Mouse (Mus musculus) hindbrain, embryonic 10.5 days (tissue): ENCODE measurements around the gene Il1rap. TPM values are rescaled to one million over a fixed set of nuclear protein-coding genes. Genes with fewer than 3 reads are reported as not detected.

Experiments
- DNase-seq: peaks from one replicate; pipeline ENCODE4 v3.0.0-alpha.2; 2017; ENCODE audit warnings: low spot score
- H3K27ac ChIP-seq: fragments of 300-500 bp; sonication (generic); 2 replicates; pipeline ENCODE4 v1.5.1; 2016; ENCODE audit warnings: mild to moderate bottlenecking, moderate library complexity
- H3K27me3 ChIP-seq: fragments of 300-500 bp; sonication (generic); 2 replicates; pipeline ENCODE4 v1.6.1; 2016; ENCODE audit warnings: mild to moderate bottlenecking; ENCODE audit not compliant: poor library complexity, insufficient read depth, severe bottlenecking
- H3K36me3 ChIP-seq: fragments of 300-500 bp; sonication (generic); 2 replicates; pipeline ENCODE4 v1.6.1; 2016; ENCODE audit warnings: mild to moderate bottlenecking, moderate library complexity
- H3K4me1 ChIP-seq: fragments of 300-500 bp; sonication (generic); replicated peaks from 2 replicates; pipeline ENCODE4 v1.6.1; 2016; ENCODE audit warnings: mild to moderate bottlenecking
- H3K4me3 ChIP-seq: fragments of 300-500 bp; sonication (generic); 2 replicates; pipeline ENCODE4 v1.5.1; 2016; ENCODE audit warnings: mild to moderate bottlenecking, moderate library complexity
- H3K9me3 ChIP-seq: fragments of 300-500 bp; sonication (generic); 2 replicates; pipeline ENCODE4 v1.6.1; 2016; ENCODE audit warnings: mild to moderate bottlenecking, moderate library complexity
- WGBS: fragments of 180-500 bp; shearing (Covaris S2); methylation state at CpG from one replicate; pipeline ENCODE4 v1.1.7; 2016; 5-methylcytosine and 5-hydroxymethylcytosine counted together
- polyA plus RNA-seq: library from polyadenylated mRNA; unstranded; fragments of >200 nt; fragmentation: Nextera tagmentation; extraction: Ambion mirVana; gene quantifications from 2 replicates; pipeline ENCODE4 v1.2.1, GENCODE M21; 2016

Il1rap gene
- polyA plus RNA-seq, 1 experiment from 2014 or later = 3.5 TPM

- no peaks in the 10 kb centered on the region for H3K36me3 ChIP-seq
- no peak overlapping the region for H3K4me3 ChIP-seq
- no peak overlapping the region for H3K27ac ChIP-seq
- peaks cover 5% of the 10 kb centered on the region for H3K27me3 ChIP-seq
- H3K4me1 ChIP-seq = peaks cover 10% of the 10 kb centered on the region; the same call in 1 of the 2 replicates
- no peaks in the 10 kb centered on the region for H3K9me3 ChIP-seq
- no peak for DNase-seq
- WGBS = 95% methylated on average over 5 of the region's 5 CpGs
Measured at GRCm38 (mm10) chr16:26585806-26586205, 4.3 kb downstream of the Il1rap start.

GRCm38 (mm10) chr16:26590897-26591570 is 9.5 kb downstream of the Il1rap start:
- H3K9me3 ChIP-seq = no peaks in the 10 kb centered on the region
- no peaks in the 10 kb centered on the region for H3K4me1 ChIP-seq
- no peak for DNase-seq
- H3K36me3 ChIP-seq = no peaks in the 10 kb centered on the region
- no peaks in the 10 kb centered on the region for H3K27me3 ChIP-seq
- 86% methylated on average over 4 of the region's 4 CpGs for WGBS
- H3K4me3 ChIP-seq = no peak overlapping the region
- H3K27ac ChIP-seq = no peak overlapping the region

- H3K4me3 ChIP-seq = no peak overlapping the region
- no peak overlapping the region for H3K27ac ChIP-seq
- H3K4me1 ChIP-seq = no peaks in the 10 kb centered on the region
- no peaks in the 10 kb centered on the region for H3K27me3 ChIP-seq
- WGBS = 44% methylated on average over 7 of the region's 7 CpGs
- H3K36me3 ChIP-seq = no peaks in the 10 kb centered on the region
- H3K9me3 ChIP-seq = no peaks in the 10 kb centered on the region
- DNase-seq = no peak
Measured at GRCm38 (mm10) chr16:26596440-26596839, 14.9 kb downstream of the Il1rap start.

- Histone ChIP-seq H3K36me3 (no peaks in the 10 kb centered on the region), H3K4me1 (no peaks in the 10 kb centered on the region), H3K27ac (no peak overlapping the region), H3K27me3 (no peaks in the 10 kb centered on the region), H3K4me3 (no peak overlapping the region), H3K9me3 (no peaks in the 10 kb centered on the region)
- WGBS = 88% methylated on average over 7 of the region's 7 CpGs
- DNase-seq = no peak
Measured at GRCm38 (mm10) chr16:26597307-26597706, 15.8 kb downstream of the Il1rap start.

- 85% methylated on average over 5 of the region's 5 CpGs for WGBS
- no peaks in the 10 kb centered on the region for H3K36me3 ChIP-seq
- H3K4me3 ChIP-seq = no peak overlapping the region
- no peak for DNase-seq
- H3K27me3 ChIP-seq = no peaks in the 10 kb centered on the region
- H3K27ac ChIP-seq = no peak overlapping the region
- H3K9me3 ChIP-seq = no peaks in the 10 kb centered on the region
- H3K4me1 ChIP-seq = no peaks in the 10 kb centered on the region
Measured at GRCm38 (mm10) chr16:26598591-26598990, 17.1 kb downstream of the Il1rap start.

- no peak overlapping the region for H3K27ac ChIP-seq
- WGBS = 89% methylated on average over 1 of the region's 1 CpGs
- no peak for DNase-seq
- no peaks in the 10 kb centered on the region for H3K27me3 ChIP-seq
- H3K4me3 ChIP-seq = no peak overlapping the region
- no peaks in the 10 kb centered on the region for H3K36me3 ChIP-seq
- H3K4me1 ChIP-seq = no peaks in the 10 kb centered on the region
- H3K9me3 ChIP-seq = no peaks in the 10 kb centered on the region
Measured at GRCm38 (mm10) chr16:26601482-26601881, 20.0 kb downstream of the Il1rap start.

- WGBS = 89% methylated on average over 3 of the region's 3 CpGs
- H3K4me1 ChIP-seq = no peaks in the 10 kb centered on the region
Measured at GRCm38 (mm10) chr16:26604621-26605020, 23.1 kb downstream of the Il1rap start.

GRCm38 (mm10) chr16:26608003-26608402 is 26.5 kb downstream of the Il1rap start:
- Histone ChIP-seq H3K9me3 (no peaks in the 10 kb centered on the region), H3K4me3 (no peak overlapping the region), H3K4me1 (no peaks in the 10 kb centered on the region), H3K27me3 (no peaks in the 10 kb centered on the region), H3K36me3 (no peaks in the 10 kb centered on the region), H3K27ac (no peak overlapping the region)
- DNase-seq = no peak
- 93% methylated on average over 2 of the region's 2 CpGs for WGBS

More at GRCm38 (mm10) chr16:26604621-26605020, 23.1 kb downstream of the Il1rap start:
- H3K4me3 ChIP-seq = no peak overlapping the region
- H3K36me3 ChIP-seq = no peaks in the 10 kb centered on the region
- H3K9me3 ChIP-seq = no peaks in the 10 kb centered on the region
- no peak for DNase-seq
- no peak overlapping the region for H3K27ac ChIP-seq
- H3K27me3 ChIP-seq = no peaks in the 10 kb centered on the region

GRCm38 (mm10) chr16:26610508-26610907 is 29.0 kb downstream of the Il1rap start:
- Histone ChIP-seq H3K4me3 (no peak overlapping the region), H3K9me3 (no peaks in the 10 kb centered on the region), H3K4me1 (no peaks in the 10 kb centered on the region), H3K27me3 (no peaks in the 10 kb centered on the region), H3K36me3 (no peaks in the 10 kb centered on the region), H3K27ac (no peak overlapping the region)
- 80% methylated on average over 1 of the region's 1 CpGs for WGBS
- no peak for DNase-seq

- Histone ChIP-seq H3K4me3 (no peak overlapping the region), H3K27me3 (no peaks in the 10 kb centered on the region), H3K9me3 (no peaks in the 10 kb centered on the region), H3K27ac (no peak overlapping the region), H3K36me3 (no peaks in the 10 kb centered on the region), H3K4me1 (no peaks in the 10 kb centered on the region)
- WGBS = 86% methylated on average over 10 of the region's 10 CpGs
- no peak for DNase-seq
Measured at GRCm38 (mm10) chr16:26612499-26613220, 31.2 kb downstream of the Il1rap start.

GRCm38 (mm10) chr16:26623141-26623540 is 41.6 kb downstream of the Il1rap start:
- H3K4me1 ChIP-seq = no peaks in the 10 kb centered on the region
- H3K9me3 ChIP-seq = no peaks in the 10 kb centered on the region
- H3K27me3 ChIP-seq = no peaks in the 10 kb centered on the region
- 91% methylated on average over 1 of the region's 1 CpGs for WGBS
- H3K36me3 ChIP-seq = no peaks in the 10 kb centered on the region
- H3K4me3 ChIP-seq = no peak overlapping the region
- H3K27ac ChIP-seq = no peak overlapping the region
- DNase-seq = no peak

GRCm38 (mm10) chr16:26626065-26626464 is 44.6 kb downstream of the Il1rap start:
- H3K36me3 ChIP-seq = no peaks in the 10 kb centered on the region
- 77% methylated on average over 3 of the region's 3 CpGs for WGBS

GRCm38 (mm10) chr16:26634800-26635199 is 53.3 kb downstream of the Il1rap start:
- Histone ChIP-seq H3K27ac (no peak overlapping the region), H3K9me3 (no peaks in the 10 kb centered on the region), H3K4me1 (no peaks in the 10 kb centered on the region), H3K27me3 (no peaks in the 10 kb centered on the region), H3K4me3 (no peak overlapping the region), H3K36me3 (no peaks in the 10 kb centered on the region)
- no peak for DNase-seq
- WGBS = 79% methylated on average over 2 of the region's 2 CpGs

More at GRCm38 (mm10) chr16:26626065-26626464, 44.6 kb downstream of the Il1rap start:
- H3K27ac ChIP-seq = no peak overlapping the region
- no peak overlapping the region for H3K4me3 ChIP-seq
- no peaks in the 10 kb centered on the region for H3K4me1 ChIP-seq
- H3K27me3 ChIP-seq = no peaks in the 10 kb centered on the region
- H3K9me3 ChIP-seq = no peaks in the 10 kb centered on the region
- no peak for DNase-seq
